Mouse (Mus musculus) intestine, embryonic 15.5 days (tissue): ENCODE measurements around the gene Sft2d1. TPM values are rescaled to one million over a fixed set of nuclear protein-coding genes. Genes with fewer than 3 reads are reported as not detected.
"Not testable (repeated sequence)": the region's sequence is repeated elsewhere in the genome, so short reads cannot be mapped to it uniquely, and the experiment has no call there.

ENCODE experiments used
- ATAC-seq: fragments of 200-750 bp; cut with Nextera tagmentation; 2 replicates; pipeline ENCODE4 v1.8.0; 2017; ENCODE audit warnings: moderate TSS enrichment, moderate library complexity
- H3K27ac ChIP-seq: fragments of 300-500 bp; sonication (generic); 2 replicates; pipeline ENCODE4 v1.5.1; 2015; ENCODE audit warnings: mild to moderate bottlenecking, inconsistent platforms
- H3K27me3 ChIP-seq: fragments of 300-500 bp; sonication (generic); replicated peaks from 2 replicates; pipeline ENCODE4 v1.6.1; 2015; ENCODE audit warnings: inconsistent platforms
- H3K36me3 ChIP-seq: fragments of 300-500 bp; sonication (generic); 2 replicates; pipeline ENCODE4 v1.6.1; 2015; ENCODE audit warnings: inconsistent platforms
- H3K4me1 ChIP-seq: fragments of 300-500 bp; sonication (generic); replicated peaks from 2 replicates; pipeline ENCODE4 v1.6.1; 2015; ENCODE audit warnings: inconsistent platforms
- H3K4me2 ChIP-seq: fragments of 300-500 bp; sonication (generic); replicated peaks from 2 replicates; pipeline ENCODE4 v1.6.1; 2015; ENCODE audit warnings: mild to moderate bottlenecking, inconsistent platforms
- H3K4me3 ChIP-seq: fragments of 300-500 bp; sonication (generic); replicated peaks from 2 replicates; pipeline ENCODE4 v1.5.1; 2015; ENCODE audit warnings: inconsistent platforms
- H3K9ac ChIP-seq: fragments of 300-500 bp; sonication (generic); 2 replicates; pipeline ENCODE4 v1.6.1; 2015; ENCODE audit warnings: inconsistent platforms
- H3K9me3 ChIP-seq: fragments of 300-500 bp; sonication (generic); 2 replicates; pipeline ENCODE4 v1.6.1; 2016; ENCODE audit warnings: inconsistent platforms
- WGBS: fragments of 180-500 bp; shearing (Covaris S2); methylation state at CpG from one replicate; pipeline ENCODE4 v1.1.7; 2015; 5-methylcytosine and 5-hydroxymethylcytosine counted together
- polyA plus RNA-seq: library from polyadenylated mRNA; unstranded; fragments of >200 nt; fragmentation: Nextera tagmentation; extraction: Ambion mirVana; gene quantifications from 2 replicates; pipeline ENCODE4 v1.2.1, GENCODE M21; 2015

Sft2d1 gene
- polyA plus RNA-seq, 1 experiment from 2014 or later = 79.0 TPM

GRCm38 (mm10) chr17:8311751-8312150 lies 849 bp downstream of the Sft2d1 start:
- Histone ChIP-seq H3K9me3 (no peaks in the 10 kb centered on the region), H3K27me3 (no peaks in the 10 kb centered on the region), H3K36me3 (no peaks in the 10 kb centered on the region), H3K27ac (no peak overlapping the region), H3K4me1 (peaks cover 7% of the 10 kb centered on the region), H3K9ac (peak overlapping the region; percentile 89), H3K4me3 (peak overlapping the region; percentile 86), H3K4me2 (peak overlapping the region; percentile 62)
- ATAC-seq = no peak
- WGBS = 46% methylated on average over 3 of the region's 3 CpGs

- Histone ChIP-seq H3K27ac (no peak overlapping the region), H3K27me3 (no peaks in the 10 kb centered on the region), H3K9me3 (no peaks in the 10 kb centered on the region), H3K4me3 (no peak overlapping the region), H3K36me3 (no peaks in the 10 kb centered on the region), H3K4me1 (peaks cover 7% of the 10 kb centered on the region), H3K4me2 (no peak overlapping the region), H3K9ac (no peak overlapping the region)
- ATAC-seq = no peak
- WGBS = 88% methylated on average over 3 of the region's 3 CpGs
These were observed 3.1 kb downstream of the Sft2d1 start for GRCm38 (mm10) chr17:8313976-8314375.

- WGBS = 77% methylated on average over 1 of the region's 1 CpGs
- Histone ChIP-seq H3K27ac (no peak overlapping the region), H3K27me3 (no peaks in the 10 kb centered on the region), H3K9ac (no peak overlapping the region), H3K4me3 (no peak overlapping the region), H3K9me3 (no peaks in the 10 kb centered on the region), H3K36me3 (no peaks in the 10 kb centered on the region), H3K4me1 (peaks cover 7% of the 10 kb centered on the region), H3K4me2 (no peak overlapping the region)
- ATAC-seq = no peak
These were observed 5.3 kb downstream of the Sft2d1 start for GRCm38 (mm10) chr17:8316251-8316650.

GRCm38 (mm10) chr17:8326877-8327276 lies 16.0 kb downstream of the Sft2d1 start:
- not testable (repeated sequence) for H3K4me1 ChIP-seq, H3K27me3 ChIP-seq, H3K9me3 ChIP-seq, H3K9ac ChIP-seq, H3K4me2 ChIP-seq, H3K27ac ChIP-seq, H3K4me3 ChIP-seq, ATAC-seq, H3K36me3 ChIP-seq
- WGBS = 95% methylated on average over 11 of the region's 11 CpGs

GRCm38 (mm10) chr17:8328511-8329174 lies 17.7 kb downstream of the Sft2d1 start:
- peak; percentile 41; the same call in 1 of the 2 replicates for ATAC-seq
- WGBS = 67% methylated on average over 7 of the region's 7 CpGs
- Histone ChIP-seq H3K4me3 (no peak overlapping the region), H3K9ac (no peak overlapping the region), H3K27ac (no peak overlapping the region), H3K36me3 (peaks cover 8% of the 10 kb centered on the region), H3K9me3 (no peaks in the 10 kb centered on the region), H3K27me3 (no peaks in the 10 kb centered on the region), H3K4me1 (no peaks in the 10 kb centered on the region), H3K4me2 (no peak overlapping the region)

GRCm38 (mm10) chr17:8330602-8331001 lies 19.7 kb downstream of the Sft2d1 start:
- no peak overlapping the region for H3K9ac ChIP-seq
- no peak overlapping the region for H3K4me3 ChIP-seq
- no peak for ATAC-seq
- WGBS = 73% methylated on average over 5 of the region's 5 CpGs
- H3K27ac ChIP-seq = no peak overlapping the region
- H3K4me1 ChIP-seq = no peaks in the 10 kb centered on the region
- H3K27me3 ChIP-seq = no peaks in the 10 kb centered on the region
- no peak overlapping the region for H3K4me2 ChIP-seq
- no peaks in the 10 kb centered on the region for H3K9me3 ChIP-seq
- peaks cover 5% of the 10 kb centered on the region for H3K36me3 ChIP-seq

- peaks cover 37% of the 10 kb centered on the region for H3K27me3 ChIP-seq
- H3K9ac ChIP-seq, H3K36me3 ChIP-seq, H3K4me3 ChIP-seq, H3K27ac ChIP-seq, ATAC-seq, H3K4me2 ChIP-seq, H3K9me3 ChIP-seq: not testable (repeated sequence)
- WGBS = 100% methylated on average over 1 of the region's 5 CpGs
- H3K4me1 ChIP-seq = peaks cover 15% of the 10 kb centered on the region
These were observed 26.3 kb downstream of the Sft2d1 start, which contains the start of gene Prr18 for GRCm38 (mm10) chr17:8337159-8337558. Gene Prr18, plus strand, starts transcription at chr17:8337459.

- H3K36me3 ChIP-seq = no peaks in the 10 kb centered on the region
- peak overlapping the region; percentile 99 for H3K4me2 ChIP-seq
- H3K4me3 ChIP-seq = peak overlapping the region; percentile 50; the same call in 1 of the 2 replicates
- no peaks in the 10 kb centered on the region for H3K9me3 ChIP-seq
- no peak overlapping the region for H3K9ac ChIP-seq
- 30% methylated on average over 8 of the region's 8 CpGs for WGBS
- ATAC-seq = no peak
- peaks cover 44% of the 10 kb centered on the region for H3K27me3 ChIP-seq
- H3K27ac ChIP-seq = no peak overlapping the region
- H3K4me1 ChIP-seq = peaks cover 15% of the 10 kb centered on the region
These were observed 28.9 kb downstream of the Sft2d1 start for GRCm38 (mm10) chr17:8339666-8340374.

- Histone ChIP-seq H3K4me1 (peaks cover 15% of the 10 kb centered on the region), H3K36me3 (no peaks in the 10 kb centered on the region), H3K9me3 (no peaks in the 10 kb centered on the region), H3K27ac (no peak overlapping the region), H3K9ac (peak overlapping the region; percentile 54), H3K4me3 (peak overlapping the region; percentile 50), H3K27me3 (peaks cover 44% of the 10 kb centered on the region), H3K4me2 (peak overlapping the region; percentile 99)
- peak; percentile 69 for ATAC-seq
- WGBS = under 1% methylated on average over 50 of the region's 92 CpGs
These were observed 29.8 kb downstream of the Sft2d1 start for GRCm38 (mm10) chr17:8340407-8341359.

- H3K4me3 ChIP-seq = peak overlapping the region; percentile 50
- peaks cover 44% of the 10 kb centered on the region for H3K27me3 ChIP-seq
- ATAC-seq = peak; percentile 44
- no peaks in the 10 kb centered on the region for H3K36me3 ChIP-seq
- no peak overlapping the region for H3K27ac ChIP-seq
- H3K4me1 ChIP-seq = peaks cover 15% of the 10 kb centered on the region
- WGBS = 17% methylated on average over 43 of the region's 46 CpGs
- H3K9ac ChIP-seq = peak overlapping the region; percentile 54
- H3K4me2 ChIP-seq = peak overlapping the region; percentile 99
- no peaks in the 10 kb centered on the region for H3K9me3 ChIP-seq
These were observed 30.6 kb downstream of the Sft2d1 start for GRCm38 (mm10) chr17:8341360-8341963.

GRCm38 (mm10) chr17:8342706-8343105 lies 31.8 kb downstream of the Sft2d1 start:
- ATAC-seq = no peak
- H3K9me3 ChIP-seq = no peaks in the 10 kb centered on the region
- no peak overlapping the region for H3K4me3 ChIP-seq
- no peaks in the 10 kb centered on the region for H3K36me3 ChIP-seq
- 45% methylated on average over 5 of the region's 5 CpGs for WGBS
- H3K4me2 ChIP-seq = no peak overlapping the region
- no peak overlapping the region for H3K9ac ChIP-seq
- peaks cover 44% of the 10 kb centered on the region for H3K27me3 ChIP-seq
- H3K4me1 ChIP-seq = peaks cover 15% of the 10 kb centered on the region
- H3K27ac ChIP-seq = no peak overlapping the region

- Histone ChIP-seq H3K27ac (no peak overlapping the region), H3K4me2 (no peak overlapping the region), H3K9ac (no peak overlapping the region), H3K4me1 (peaks cover 15% of the 10 kb centered on the region), H3K36me3 (no peaks in the 10 kb centered on the region), H3K9me3 (no peaks in the 10 kb centered on the region), H3K4me3 (no peak overlapping the region), H3K27me3 (peaks cover 42% of the 10 kb centered on the region)
- WGBS = 76% methylated on average over 6 of the region's 6 CpGs
- no peak for ATAC-seq
These were observed 32.5 kb downstream of the Sft2d1 start for GRCm38 (mm10) chr17:8343416-8343815.
